Mouse (Mus musculus) neural tube, embryonic 10.5 days (tissue): ENCODE measurements at regions not wholly inside any gene's neighbourhood (a gene's known extent, or its start where the extent isn't known, plus 50 kb on each side); places are given as distances from the start of the nearest gene placed in this dataset.
"Not testable (repeated sequence)": the region's sequence is repeated elsewhere in the genome, so short reads cannot be mapped to it uniquely, and the experiment has no call there.

Experiments used
- DNase-seq: peaks from one replicate; pipeline ENCODE4 v3.0.0-alpha.2; 2017; ENCODE audit warnings: low spot score; ENCODE audit errors: extremely low spot score

DNA sequence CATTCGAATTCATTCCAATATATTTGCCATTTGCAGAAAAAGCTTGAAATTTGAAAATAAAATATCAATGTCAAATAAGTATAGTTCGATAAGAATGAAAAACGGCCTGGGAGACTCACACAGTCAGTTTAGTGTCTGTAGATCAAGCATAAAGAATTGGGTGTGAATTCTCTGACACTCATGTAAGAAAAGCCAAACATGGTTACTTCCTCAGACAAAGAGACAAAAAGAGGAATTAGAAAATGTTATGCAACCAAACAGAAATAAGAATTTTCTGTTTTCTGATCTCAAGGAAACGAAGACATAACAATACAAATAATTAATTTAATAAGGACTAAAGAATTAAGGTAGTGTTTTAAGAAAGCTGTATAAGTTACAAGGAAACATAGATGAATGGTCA is 113.7 kb upstream of the Egfr start:
- no peak for DNase-seq

DNA sequence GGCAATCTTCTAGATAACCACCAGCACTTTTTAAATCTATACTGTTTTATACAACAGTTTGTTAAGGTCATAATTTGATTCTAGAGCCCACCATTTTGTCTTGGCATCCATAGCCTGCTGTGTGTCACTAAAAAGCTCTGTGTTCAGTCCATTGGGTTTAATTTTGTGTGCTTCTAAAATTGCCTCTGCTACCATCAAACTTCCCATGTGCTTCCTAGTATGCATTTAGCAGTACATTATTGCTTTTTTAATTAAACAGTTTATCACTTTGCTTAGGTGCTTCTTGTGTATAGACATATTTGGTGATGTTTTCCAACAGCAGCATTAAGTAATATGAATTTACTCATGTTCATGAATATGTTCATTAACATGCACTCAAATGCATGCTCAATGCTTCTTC is 102.4 kb upstream of the Egfr start:
- DNase-seq = no peak

DNA sequence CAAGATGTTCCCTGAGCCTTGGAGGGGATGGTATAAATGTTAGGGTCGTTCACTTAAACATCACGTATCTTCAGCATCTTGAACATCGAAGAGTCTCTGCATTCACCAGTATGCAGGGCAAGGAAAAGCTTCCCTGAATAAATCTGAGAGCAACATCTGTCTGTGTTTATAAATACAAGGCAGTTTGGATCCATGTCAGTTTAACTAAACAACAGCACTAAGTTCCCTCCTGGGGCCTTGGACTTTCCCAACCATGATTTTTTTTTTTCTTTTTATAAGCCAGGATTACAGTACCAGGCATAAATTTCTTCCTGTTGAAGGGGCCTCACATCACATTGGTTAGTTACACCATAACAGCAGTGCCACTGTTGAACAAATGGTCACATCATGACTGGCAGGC is 88.2 kb upstream of the Egfr start:
- no peak for DNase-seq

DNA sequence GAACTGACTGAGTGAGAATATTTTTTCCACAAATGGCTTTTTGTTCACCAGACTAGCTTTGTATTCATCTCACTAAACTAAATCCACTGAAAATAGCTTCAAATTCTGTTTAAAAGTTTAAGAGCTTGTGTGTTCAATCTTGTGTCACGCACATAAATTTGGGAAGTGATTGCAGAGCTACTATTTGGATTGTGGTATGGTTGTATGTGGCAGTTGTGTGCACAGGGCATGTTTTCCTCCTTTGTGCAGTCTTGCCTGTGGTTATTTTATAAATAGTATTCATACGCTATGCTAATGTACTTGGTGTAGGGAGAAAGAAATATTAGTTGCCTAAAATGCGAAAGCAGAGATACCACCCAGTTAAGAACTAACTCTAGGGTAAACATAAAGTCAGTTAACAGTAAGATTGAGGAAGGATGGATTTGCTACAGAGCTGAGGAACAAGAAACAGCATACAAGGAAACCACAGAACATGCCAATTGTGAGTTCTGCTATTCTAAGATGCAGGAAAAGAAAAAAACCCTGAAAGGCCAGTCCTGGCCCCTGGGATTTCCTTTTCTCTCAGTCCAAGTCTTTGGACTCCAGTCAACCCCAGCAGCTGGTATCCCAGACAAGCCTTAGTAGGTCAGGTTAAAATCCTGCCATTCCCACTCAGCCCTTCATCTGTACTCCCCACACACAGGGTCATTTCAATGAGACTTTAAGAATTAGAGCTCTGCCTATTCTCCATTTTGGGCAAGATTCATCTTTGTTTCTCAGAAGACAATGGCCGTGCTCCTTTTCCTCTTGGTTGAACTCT is 82.4 kb upstream of the Egfr start:
- no peak for DNase-seq

DNA sequence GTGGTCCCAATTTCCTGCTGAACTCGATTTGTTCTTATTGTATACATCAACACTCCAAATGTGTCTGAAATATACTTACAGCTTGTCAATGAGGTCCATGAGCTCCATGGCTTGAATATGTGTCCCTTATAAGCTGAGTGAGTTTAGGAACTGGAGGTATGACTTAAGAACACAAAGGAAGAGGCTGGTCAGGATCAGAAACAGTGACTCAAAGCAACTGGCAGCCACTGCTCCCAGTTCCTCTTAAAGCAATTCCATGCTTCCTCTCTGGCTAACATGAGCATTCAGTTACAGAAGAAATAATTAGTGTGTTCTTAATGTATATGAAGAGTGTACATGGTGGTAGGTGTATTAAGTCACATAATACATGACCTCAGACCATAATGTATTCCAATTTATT is 81.7 kb upstream of the Egfr start:
- DNase-seq = no peak

DNA sequence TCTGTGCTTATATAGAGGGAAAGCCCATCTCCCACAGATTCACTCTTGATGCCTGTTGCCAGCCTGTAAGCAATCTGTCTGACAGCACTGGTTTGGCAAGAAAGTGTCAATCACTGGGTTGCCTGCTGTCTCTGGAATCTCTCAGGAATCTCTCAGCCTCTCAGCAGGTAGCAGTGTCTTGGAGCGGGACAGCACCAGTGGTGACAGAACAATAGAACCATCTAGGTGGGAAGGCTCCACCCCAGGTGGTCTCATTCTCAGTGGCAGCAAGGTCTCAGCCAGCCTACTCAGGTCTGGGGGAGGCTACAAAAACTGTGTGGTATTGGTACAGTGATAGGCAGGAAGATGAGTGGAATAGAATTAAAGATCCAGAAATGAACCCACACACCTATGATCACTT is 76.1 kb upstream of the Egfr start:
- DNase-seq = not testable (repeated sequence)

DNA sequence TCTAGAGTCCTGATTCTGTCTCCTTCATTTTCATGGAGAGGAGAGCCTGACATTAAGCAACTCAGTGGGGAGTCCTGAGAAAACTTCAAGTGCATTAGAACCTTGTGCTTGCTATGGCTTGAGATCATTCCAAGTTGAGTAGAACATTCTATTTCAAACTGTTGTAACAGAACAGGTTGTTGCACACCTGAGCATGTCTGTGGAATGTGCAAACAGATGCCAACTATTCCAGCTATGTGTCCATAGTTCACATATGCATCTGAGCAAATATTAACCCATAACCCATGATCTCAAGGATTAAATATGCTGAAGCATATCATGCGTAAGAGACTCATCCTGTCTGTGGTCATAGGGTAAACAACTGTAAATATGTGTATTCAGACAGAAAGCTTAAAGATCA is 68.5 kb upstream of the Egfr start:
- no peak for DNase-seq

DNA sequence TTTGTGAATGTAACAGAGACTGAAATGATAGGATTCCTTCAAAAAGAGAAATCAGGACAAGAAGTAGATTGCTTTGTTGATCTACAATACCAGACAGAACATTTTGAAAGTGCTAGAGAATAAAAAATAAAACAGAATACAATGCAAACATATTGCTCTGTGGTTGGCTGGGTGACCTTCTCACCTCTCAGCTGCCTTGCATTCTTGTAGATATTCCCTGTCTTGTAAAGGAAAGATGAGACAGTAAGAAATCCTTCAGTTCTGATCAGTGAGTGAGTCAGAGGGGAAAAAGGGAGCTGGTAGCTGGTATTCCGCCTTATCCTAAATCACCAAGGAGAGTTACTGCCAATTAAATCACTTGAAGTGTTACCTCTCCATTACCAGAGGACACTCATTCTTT is 56.4 kb upstream of the Egfr start:
- no peak for DNase-seq

DNA sequence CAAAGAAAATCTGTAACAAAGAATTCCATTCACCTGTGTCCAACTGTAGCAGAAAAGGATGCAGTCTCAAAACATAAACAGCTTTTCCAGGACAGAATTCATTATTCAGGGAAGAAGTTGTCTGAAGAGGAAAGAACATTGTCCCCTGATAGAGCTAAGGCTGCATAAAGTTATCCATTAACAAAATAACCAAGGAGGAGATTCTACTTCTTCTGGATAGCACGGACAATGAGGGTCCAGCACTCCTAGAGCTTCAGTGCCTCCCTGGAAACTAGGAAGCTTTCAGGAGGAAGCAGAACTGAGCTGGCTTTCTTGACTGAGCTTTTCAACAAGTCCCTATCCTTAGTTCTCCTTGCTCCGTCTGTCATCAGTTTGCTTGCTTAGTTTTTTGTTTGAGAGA is 55.2 kb upstream of the Egfr start:
- no peak for DNase-seq

DNA sequence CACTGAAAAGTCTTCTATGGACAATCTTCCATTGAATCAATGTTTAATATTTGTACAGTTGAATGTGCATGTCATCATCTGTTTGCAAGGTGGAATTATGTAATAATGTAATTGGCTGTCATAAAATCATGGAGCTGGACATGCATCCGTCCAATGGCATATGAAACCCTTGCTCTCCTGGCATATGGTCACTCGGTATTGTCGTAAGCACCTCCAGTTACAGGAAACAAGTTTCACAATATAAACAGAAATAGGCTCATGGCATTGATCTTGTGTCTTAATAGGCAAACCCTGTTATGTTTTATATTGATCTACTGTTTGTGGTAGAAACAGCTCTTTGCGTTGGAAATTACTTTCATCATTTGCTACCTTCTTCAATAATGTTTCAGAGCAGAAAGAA is 50.2 kb upstream of the Egfr start:
- no peak for DNase-seq
